Mouse (Mus musculus): ENCODE measurements around the gene Dclk1. TPM values are rescaled to one million over a fixed set of nuclear protein-coding genes. Genes with fewer than 3 reads are reported as not detected.

The Dclk1 gene
- total RNA-seq, 2 experiments from 2014 or later = 785 to 850 TPM

DNA sequence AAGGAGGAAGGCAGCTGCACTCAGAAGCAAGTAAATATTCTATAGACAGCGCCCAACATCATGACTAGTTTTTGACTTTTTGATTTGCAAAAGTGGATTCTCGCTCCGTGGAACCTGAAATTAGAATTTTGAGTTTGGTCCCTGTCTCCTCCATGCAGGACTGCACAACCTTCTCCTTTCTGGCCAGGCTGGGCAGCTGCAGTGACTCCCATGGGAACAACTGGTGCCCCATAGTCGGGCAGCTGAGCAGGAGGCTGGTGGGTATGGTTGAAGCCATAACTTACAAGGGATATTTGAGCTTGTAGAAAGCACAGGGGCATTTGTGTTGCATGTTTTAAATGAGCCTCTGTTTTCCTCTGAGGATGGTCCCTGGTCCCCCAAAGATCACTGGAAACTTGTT lies 88.3 kb downstream of the Dclk1 start:
- DNase-seq (ENCODE audit: low spot score in 2 of 2) = no peak

- no peak for DNase-seq (ENCODE audit: low spot score in 2 of 2)
Observed at GRCm38 (mm10) chr3:55331694-55332093, 89.5 kb downstream of the Dclk1 start.

DNA sequence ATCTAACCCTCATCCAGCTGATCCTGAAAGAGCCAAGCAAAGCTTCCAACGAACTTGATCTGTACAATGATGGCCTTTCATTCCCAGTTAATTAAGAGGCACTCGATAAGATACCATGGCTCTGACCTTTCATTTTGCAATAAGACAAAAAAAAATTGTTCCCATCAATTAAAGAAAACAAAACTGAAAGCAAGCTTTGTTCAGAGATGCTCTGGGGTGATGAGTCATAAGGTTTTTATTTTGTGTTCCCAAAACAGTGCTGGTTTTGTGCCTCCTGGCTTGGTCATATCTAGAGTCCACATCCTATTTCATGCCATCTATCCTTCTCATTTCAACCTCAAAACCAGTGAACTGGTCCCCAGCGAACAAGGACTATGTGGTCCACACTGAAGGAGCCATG lies 91.3 kb downstream of the Dclk1 start:
- DNase-seq (ENCODE audit: low spot score in 2 of 2) = no peak

- peak in 1 of 2 experiments; percentile 2 for DNase-seq (ENCODE audit: low spot score in 2 of 2)
Observed at GRCm38 (mm10) chr3:55336895-55337294, 94.7 kb downstream of the Dclk1 start.

DNA sequence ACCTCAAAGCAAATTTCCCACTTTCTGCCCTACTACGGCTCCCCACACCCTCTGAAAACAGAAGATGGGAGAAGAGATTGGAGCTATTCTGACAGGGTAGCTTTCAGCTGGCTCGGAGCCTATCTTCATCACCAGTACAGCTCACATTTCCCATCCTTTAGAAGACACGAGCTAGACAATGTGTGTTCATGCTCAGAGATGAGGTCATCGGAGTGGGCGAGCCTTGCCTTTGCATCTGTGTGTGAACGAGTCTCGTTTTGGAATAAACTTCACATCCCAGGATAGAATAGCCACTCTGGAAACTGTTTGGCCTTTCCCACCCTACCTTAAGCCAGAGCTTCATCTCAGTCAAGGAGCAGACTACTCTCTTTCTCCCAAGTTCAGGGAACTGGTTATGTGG lies 95.5 kb downstream of the Dclk1 start:
- DNase-seq (ENCODE audit: low spot score in 2 of 2) = peak in 1 of 2 experiments; percentile 23

DNA sequence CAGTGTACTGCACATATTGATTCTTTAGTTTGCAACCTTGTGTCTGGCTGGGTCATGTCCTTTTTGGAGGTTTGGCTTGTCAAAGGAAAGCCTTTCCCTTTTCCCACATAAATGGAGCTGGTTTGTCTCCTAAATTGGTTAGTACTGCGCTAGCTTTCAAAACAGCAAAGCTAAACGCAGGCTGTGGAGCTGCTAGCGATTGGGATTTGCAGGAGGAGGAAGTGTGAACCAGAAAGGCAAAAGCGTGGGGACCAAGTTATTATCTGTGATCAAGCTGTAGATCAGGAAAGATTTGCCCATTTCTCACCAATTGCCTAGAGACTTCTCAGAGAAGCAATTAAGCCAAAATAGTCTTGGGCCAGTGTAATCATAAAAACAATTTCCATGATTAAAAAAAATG lies 100.3 kb downstream of the Dclk1 start:
- DNase-seq (ENCODE audit: low spot score in 2 of 2) = peak in 1 of 2 experiments; percentile 35

- DNase-seq (ENCODE audit: low spot score in 2 of 2) = peak in 1 of 2 experiments; percentile 54
Observed at GRCm38 (mm10) chr3:55347371-55348025, 105.3 kb downstream of the Dclk1 start.

DNA sequence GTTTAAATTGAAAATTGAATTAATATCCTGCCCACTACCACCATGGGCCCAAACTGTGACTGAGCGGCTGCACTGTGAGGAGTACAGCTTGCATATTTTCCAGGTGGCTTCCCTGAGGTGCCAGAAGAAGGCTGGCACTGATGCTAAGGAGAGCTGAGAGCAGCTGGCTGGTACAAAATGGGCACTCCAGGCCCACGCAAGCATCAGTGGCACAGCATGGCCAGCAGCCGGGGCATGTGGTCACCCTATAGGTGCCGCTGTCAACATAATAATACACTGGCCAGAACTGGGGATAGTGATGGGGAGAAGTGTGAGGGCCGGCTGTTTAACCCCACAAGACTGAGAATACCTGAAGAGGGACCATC lies 105.8 kb downstream of the Dclk1 start:
- DNase-seq (ENCODE audit: low spot score in 2 of 2) = peak in 1 of 2 experiments; percentile 30

GRCm38 (mm10) chr3:55350194-55350593 lies 108.0 kb downstream of the Dclk1 start:
- peak in 1 of 2 experiments; percentile 2 for DNase-seq (ENCODE audit: low spot score in 2 of 2)

GRCm38 (mm10) chr3:55351281-55352052 lies 109.3 kb downstream of the Dclk1 start:
- peak; percentile 21 to 55 for DNase-seq (ENCODE audit: low spot score in 2 of 2)

GRCm38 (mm10) chr3:55352529-55352928 lies 110.4 kb downstream of the Dclk1 start:
- peak in 1 of 2 experiments; percentile 23 for DNase-seq (ENCODE audit: low spot score in 2 of 2)

DNA sequence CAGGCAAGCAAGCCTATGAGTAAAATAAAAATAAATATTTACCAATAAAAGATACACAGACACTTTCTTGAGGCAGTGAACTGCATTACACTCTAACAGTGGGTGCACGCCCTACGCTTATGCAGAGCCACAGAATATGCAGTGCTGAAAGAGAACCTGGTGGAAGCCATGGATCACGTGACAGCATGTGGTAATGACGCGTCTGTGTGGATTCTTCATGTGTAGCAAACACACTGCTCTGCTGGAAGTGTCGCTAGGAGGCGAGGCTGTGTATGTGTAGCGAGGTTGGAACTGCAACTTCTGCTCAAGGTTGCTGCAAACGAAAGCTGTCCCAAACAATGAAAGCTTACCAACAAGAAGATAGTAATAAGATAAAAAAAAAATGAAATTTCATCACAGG lies 111.0 kb downstream of the Dclk1 start:
- DNase-seq (ENCODE audit: low spot score in 2 of 2) = no peak

DNA sequence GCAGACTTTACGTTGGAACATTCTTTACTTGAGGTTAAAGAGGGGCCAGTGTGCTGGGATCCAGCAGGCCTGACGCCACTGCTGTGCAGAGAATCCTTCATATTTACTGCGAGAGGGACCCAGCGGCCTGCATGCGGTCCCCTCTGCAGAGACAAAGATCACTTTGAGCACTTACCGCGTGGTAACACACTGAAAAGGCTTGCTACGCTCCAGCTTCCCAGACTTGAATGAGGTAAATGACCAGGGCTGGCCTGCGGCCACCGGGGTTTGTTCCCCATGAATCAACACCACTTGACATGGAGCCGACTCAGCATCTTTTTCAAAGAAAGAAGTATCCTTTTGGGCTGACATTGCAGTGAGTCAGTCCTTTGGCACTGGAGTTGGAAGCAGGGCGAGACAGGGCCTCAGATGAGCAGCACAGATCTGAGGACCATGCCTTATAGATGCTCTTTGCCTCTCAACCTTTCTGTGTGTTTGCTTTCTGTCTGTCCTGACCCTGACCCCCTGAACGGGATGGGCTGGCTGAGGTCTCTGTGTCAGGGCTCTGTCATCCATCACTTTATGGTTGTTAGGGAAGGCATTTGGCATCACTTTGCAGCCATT lies 111.8 kb downstream of the Dclk1 start:
- peak in 1 of 2 experiments; percentile 43 for DNase-seq (ENCODE audit: low spot score in 2 of 2)

GRCm38 (mm10) chr3:55354765-55355164 lies 112.6 kb downstream of the Dclk1 start:
- DNase-seq (ENCODE audit: low spot score in 2 of 2) = peak in 1 of 2 experiments; percentile 70

DNA sequence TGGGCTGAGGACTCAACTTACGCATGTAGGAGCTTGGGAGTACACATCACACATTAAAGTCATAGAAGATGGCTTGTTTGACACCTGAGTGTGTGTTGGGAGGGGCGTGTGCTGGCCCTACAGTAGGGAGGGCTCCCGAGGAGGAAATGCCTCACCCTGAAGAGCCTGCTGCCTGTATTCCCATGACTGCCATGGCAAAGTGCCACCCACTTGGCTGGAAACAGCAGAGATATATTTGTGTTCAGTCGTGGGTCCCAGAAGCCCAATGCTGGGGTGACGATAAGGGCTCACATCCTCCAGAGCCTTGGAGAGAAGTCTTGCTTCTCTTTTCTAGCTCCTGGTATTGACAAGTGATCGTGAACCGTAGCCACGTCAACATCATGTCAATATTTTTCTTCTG lies 116.3 kb downstream of the Dclk1 start:
- no peak for DNase-seq (ENCODE audit: low spot score in 2 of 2)

DNA sequence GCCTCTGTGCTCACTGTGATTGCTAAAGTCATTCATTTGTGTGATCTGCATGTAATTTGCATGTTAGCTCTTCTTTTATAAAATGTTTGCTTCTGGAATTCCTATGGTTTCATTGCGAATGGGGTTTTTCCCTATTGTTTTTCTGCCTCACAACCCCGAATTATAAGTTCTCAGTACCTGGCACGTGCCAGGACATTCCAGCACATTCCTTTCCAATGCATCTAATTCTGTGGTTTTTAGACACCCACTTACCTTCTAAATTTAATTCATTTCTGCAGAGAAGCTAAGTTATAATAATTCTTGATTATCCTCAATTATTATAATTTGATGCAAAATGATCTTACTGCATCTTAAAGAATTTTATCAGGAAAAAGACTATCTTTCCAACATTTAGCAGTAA lies 118.7 kb downstream of the Dclk1 start:
- DNase-seq (ENCODE audit: low spot score in 2 of 2) = no peak

- DNase-seq (ENCODE audit: low spot score in 2 of 2) = no peak
Observed at GRCm38 (mm10) chr3:55367166-55367565, 125.0 kb downstream of the Dclk1 start.

DNA sequence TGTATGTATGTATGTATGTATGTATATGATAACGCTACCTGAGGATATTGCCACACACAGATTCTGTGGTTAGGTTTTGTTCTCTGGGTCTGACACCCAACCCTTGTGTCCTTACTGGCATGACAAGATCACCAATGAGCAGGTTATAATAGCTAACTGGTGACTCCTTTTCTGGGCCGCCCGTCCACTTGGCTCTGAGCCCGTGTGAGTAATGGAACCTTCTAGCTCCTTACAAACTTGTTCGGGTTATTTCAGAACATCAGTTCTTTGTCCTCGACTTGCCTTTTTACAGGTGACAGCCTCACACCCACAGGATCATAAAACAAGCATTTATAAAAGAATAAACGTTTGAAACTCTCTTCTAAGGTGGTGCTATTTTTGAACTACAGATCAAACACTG lies 127.0 kb downstream of the Dclk1 start:
- no peak for DNase-seq (ENCODE audit: low spot score in 2 of 2)

DNA sequence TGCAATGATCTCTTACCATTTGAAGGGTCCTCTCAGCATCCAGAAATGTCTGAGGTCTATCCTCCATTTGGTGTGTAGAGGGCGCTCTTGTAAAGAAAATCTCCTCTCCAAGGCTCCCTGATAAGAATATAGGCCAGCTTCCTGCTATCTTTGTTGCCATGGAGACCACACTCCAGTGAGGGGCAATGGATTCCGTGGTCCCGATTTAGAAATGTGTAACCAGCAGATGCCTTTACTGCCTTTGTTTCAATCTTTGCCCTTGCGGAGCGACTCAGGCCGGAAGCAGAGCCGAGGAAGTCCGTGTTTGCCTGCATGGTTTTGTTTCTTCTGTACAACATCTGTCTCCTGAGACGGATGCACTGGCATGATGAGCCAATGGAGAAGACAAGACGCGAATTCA lies 131.5 kb downstream of the Dclk1 start:
- DNase-seq (ENCODE audit: low spot score in 2 of 2) = peak; percentile 62 to 72

DNA sequence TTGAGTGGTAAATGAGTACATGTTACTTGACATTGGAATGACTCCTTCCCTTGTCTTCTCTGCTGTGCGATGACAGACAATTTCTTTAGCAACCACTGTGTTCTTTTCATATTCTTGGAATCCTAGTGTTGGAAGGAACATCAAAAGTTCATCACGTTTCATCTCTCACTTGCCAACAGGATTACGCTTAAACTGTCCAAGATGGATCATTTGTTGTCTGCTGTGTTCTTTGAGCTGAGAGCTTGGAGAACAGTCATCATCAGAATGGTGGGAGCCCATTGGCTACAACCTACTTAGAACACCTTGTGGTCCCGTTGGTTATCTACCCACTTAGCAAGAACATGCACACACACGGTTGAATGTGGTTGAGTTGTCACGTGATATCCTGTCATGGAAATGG lies 136.4 kb downstream of the Dclk1 start:
- DNase-seq (ENCODE audit: low spot score in 2 of 2) = no peak

GRCm38 (mm10) chr3:55380471-55380870 lies 138.3 kb downstream of the Dclk1 start:
- no peak for DNase-seq (ENCODE audit: low spot score in 2 of 2)

- DNase-seq (ENCODE audit: low spot score in 2 of 2) = no peak
Observed at GRCm38 (mm10) chr3:55392605-55393004, 150.4 kb downstream of the Dclk1 start.
